Mouse (Mus musculus) cortical plate, adult 2 months (tissue): ENCODE measurements around the gene Cntn5.

Experiments used
- CTCF ChIP-seq: fragments of 200-500 bp; IDR thresholded peaks from 2 replicates; pipeline ENCODE4 v1.5.1; 2011; ENCODE audit warnings: mild to moderate bottlenecking, control low read depth, low read length; ENCODE audit not compliant: insufficient read depth; ENCODE audit errors: extremely low read depth
- POLR2A ChIP-seq: fragments of 200-500 bp; IDR thresholded peaks from 2 replicates; pipeline ENCODE4 v1.6.1; 2011; ENCODE audit warnings: mild to moderate bottlenecking, low read length, control low read depth; ENCODE audit not compliant: insufficient read depth; ENCODE audit errors: extremely low read depth

GRCm38 (mm10) chr9:10722121-10722520 lies 182.5 kb downstream of the Cntn5 start:
- TF ChIP-seq CTCF (no peak), POLR2A (no peak)
